Mouse (Mus musculus) neural tube, embryonic 11.5 days (tissue): Measurements from ENCODE around the gene Trip4. TPM values are rescaled to one million over a fixed set of nuclear protein-coding genes. Genes with fewer than 3 reads are reported as not detected.

ENCODE experiments used
- ATAC-seq: fragments of 200-750 bp; cut with Nextera tagmentation; 2 replicates; pipeline ENCODE4 v1.8.0; 2017; ENCODE audit warnings: moderate number of reproducible peaks, mild to moderate bottlenecking, moderate TSS enrichment, moderate library complexity; ENCODE audit not compliant: insufficient read depth, low FRiP score, low TSS enrichment
- DNase-seq: peaks from one replicate; pipeline ENCODE4 v3.0.0-alpha.2; 2015; ENCODE audit warnings: low spot score
- H3K27ac ChIP-seq: fragments of 300-500 bp; sonication (generic); 2 replicates; pipeline ENCODE4 v1.5.1; 2014; ENCODE audit warnings: low read depth, mild to moderate bottlenecking, low read length
- H3K27me3 ChIP-seq: fragments of 300-500 bp; sonication (generic); 2 replicates; pipeline ENCODE4 v1.6.1; 2014; ENCODE audit warnings: mild to moderate bottlenecking, low read length, mixed read lengths; ENCODE audit not compliant: control insufficient read depth, insufficient read depth
- H3K36me3 ChIP-seq: fragments of 300-500 bp; sonication (generic); 2 replicates; pipeline ENCODE4 v1.6.1; 2014; ENCODE audit warnings: mild to moderate bottlenecking, low read length, moderate library complexity, mixed read lengths; ENCODE audit not compliant: control insufficient read depth, insufficient read depth
- H3K4me1 ChIP-seq: fragments of 300-500 bp; sonication (generic); 2 replicates; pipeline ENCODE4 v1.6.1; 2014; ENCODE audit warnings: low read length, mixed read lengths; ENCODE audit not compliant: control insufficient read depth, insufficient read depth
- H3K4me2 ChIP-seq: fragments of 300-500 bp; sonication (generic); 2 replicates; pipeline ENCODE4 v1.6.1; 2014; ENCODE audit warnings: low read depth, mild to moderate bottlenecking, moderate library complexity
- H3K4me3 ChIP-seq: fragments of 300-500 bp; sonication (generic); 2 replicates; pipeline ENCODE4 v1.5.1; 2014; ENCODE audit warnings: low read depth, low read length
- H3K9ac ChIP-seq: fragments of 300-500 bp; sonication (generic); 2 replicates; pipeline ENCODE4 v1.6.1; 2014; ENCODE audit warnings: mild to moderate bottlenecking, low read length
- H3K9me3 ChIP-seq: fragments of 300-500 bp; sonication (generic); 2 replicates; pipeline ENCODE4 v1.6.1; 2016; ENCODE audit warnings: low read length; ENCODE audit not compliant: control insufficient read depth
- WGBS: fragments of 180-500 bp; shearing (Covaris S2); extraction: QIAGEN DNeasy Blood & Tissue Kit; methylation state at CpG from one replicate; pipeline ENCODE4 v1.1.7; 2014; 5-methylcytosine and 5-hydroxymethylcytosine counted together
- polyA plus RNA-seq: library from polyadenylated mRNA; unstranded; fragments of >200 nt; fragmentation: Nextera tagmentation; extraction: Ambion mirVana; gene quantifications from 2 replicates; pipeline ENCODE4 v1.2.1, GENCODE M21; 2014

Trip4 gene
- polyA plus RNA-seq, 1 experiment from 2014 or later = 36.2 TPM

DNA sequence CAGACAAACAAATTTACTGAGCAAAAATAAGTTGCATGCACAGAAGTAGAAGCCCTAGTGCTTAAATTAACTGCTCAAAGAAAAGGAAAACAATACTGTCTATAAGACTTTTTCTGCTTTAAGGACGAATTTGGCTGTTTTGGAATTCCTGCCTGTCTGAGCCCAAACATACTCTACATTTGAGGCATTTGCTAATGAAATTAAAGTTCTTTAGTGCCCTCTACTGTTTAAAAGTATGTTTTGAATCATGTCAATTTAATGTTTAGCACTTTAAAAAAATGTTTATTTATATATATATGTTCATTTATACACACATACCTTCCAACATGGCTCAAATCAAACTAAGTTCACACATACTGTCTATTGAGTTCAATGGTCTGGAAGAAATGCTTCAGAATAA, 58.4 kb downstream of the Trip4 start:
- Histone ChIP-seq H3K9me3 (no peaks in the 10 kb centered on the region), H3K36me3 (no peaks in the 10 kb centered on the region), H3K4me3 (no peak overlapping the region), H3K4me1 (peaks cover 13% of the 10 kb centered on the region), H3K9ac (no peak overlapping the region), H3K27me3 (no peaks in the 10 kb centered on the region), H3K4me2 (no peak overlapping the region), H3K27ac (no peak overlapping the region)
- no peak for DNase-seq
- WGBS = 26% methylated on average over 1 of the region's 1 CpGs
- no peak for ATAC-seq

DNA sequence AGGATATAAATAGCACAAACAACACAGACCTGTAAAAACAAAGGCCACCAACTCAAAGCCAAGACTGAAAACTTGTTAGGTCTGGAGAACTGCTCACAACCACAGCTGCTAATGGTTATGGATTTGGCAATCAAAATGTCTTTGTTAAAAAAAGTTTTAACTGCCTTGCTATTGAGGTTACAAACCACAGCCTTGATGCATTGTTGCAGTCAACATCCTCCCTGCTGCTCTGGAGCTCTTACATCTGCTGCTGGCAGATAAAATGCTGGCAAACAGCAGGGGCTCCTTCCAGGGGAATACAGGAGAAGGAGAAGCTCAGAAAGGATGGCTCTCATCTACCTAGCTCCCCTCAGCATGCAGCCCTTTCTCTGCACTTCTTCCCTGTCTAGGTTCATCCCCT, 60.4 kb downstream of the Trip4 start:
- H3K9me3 ChIP-seq = no peaks in the 10 kb centered on the region
- no peak overlapping the region for H3K4me2 ChIP-seq
- H3K9ac ChIP-seq = no peak overlapping the region
- H3K4me1 ChIP-seq = peaks cover 23% of the 10 kb centered on the region
- no peak overlapping the region for H3K4me3 ChIP-seq
- H3K27ac ChIP-seq = no peak overlapping the region
- no peaks in the 10 kb centered on the region for H3K36me3 ChIP-seq
- DNase-seq (peak; percentile 19), ATAC-seq (no peak)
- no peaks in the 10 kb centered on the region for H3K27me3 ChIP-seq

DNA sequence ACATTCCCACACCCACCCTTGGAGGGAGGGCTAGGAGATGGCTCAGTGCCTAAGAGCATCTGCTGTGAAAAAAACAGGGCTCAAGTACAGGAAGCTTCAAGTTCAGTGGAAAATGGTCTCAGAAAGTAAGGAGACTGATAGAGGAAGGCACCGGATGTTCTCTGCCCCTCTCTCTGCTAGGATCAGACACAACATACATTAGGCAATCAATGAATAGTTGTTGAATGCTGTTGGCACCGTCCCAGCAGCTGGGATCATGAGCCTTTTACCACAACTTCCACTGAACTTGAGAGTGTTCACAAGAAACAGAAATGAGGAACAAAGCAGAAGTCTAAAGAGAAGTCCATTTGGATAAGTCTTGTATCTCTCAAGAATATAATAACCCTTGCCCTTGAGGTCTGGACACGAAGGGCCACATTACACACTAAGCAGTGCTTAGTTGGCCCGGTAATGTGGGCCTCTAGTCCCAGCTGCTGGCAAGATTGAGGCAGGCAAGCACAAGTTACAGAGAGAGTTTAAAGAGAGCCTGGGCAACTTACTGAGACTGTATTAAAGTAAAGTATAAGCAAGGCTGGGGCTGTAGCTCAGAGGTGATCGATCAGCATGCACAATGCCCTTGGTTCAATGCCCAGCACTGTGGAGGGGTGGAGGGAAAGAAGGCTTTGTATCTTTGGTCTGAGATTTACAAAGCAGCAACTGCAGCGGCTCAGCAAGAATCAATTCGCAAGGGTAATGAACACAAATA, 64.0 kb downstream of the Trip4 start:
- 60% methylated on average over 7 of the region's 7 CpGs for WGBS
- DNase-seq (peak; percentile 16), ATAC-seq (no peak)
- Histone ChIP-seq H3K27me3 (no peaks in the 10 kb centered on the region), H3K4me1 (peaks cover 23% of the 10 kb centered on the region), H3K4me3 (no peak overlapping the region), H3K9ac (no peak overlapping the region), H3K36me3 (no peaks in the 10 kb centered on the region), H3K27ac (peak overlapping the region; percentile 62; the same call in 1 of the 2 replicates), H3K4me2 (no peak overlapping the region), H3K9me3 (no peaks in the 10 kb centered on the region)

DNA sequence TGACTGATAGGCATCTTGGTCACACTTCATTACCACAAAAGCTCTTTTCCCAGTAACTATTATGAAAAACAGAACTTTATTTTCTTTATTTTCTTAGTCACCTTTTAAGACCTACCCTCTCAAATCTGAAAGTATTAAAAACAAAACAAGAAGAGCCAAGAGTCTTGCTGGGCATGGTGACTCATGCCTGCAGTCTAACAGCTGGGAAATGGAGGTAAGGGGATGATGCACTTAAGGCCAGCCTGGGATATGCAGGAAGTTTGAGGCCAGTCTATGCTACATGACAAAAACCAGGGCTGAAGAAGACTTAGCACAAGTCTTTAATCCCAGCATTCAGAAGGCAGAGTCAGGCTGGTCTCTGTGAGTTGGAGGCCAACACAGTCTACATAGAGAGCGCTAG, 68.8 kb downstream of the Trip4 start:
- ATAC-seq (no peak), DNase-seq (no peak)
- H3K27ac ChIP-seq = no peak overlapping the region
- no peak overlapping the region for H3K9ac ChIP-seq
- 97% methylated on average over 1 of the region's 1 CpGs for WGBS
- H3K4me1 ChIP-seq = peaks cover 7% of the 10 kb centered on the region
- H3K4me3 ChIP-seq = no peak overlapping the region
- H3K9me3 ChIP-seq = no peaks in the 10 kb centered on the region
- H3K4me2 ChIP-seq = no peak overlapping the region
- H3K27me3 ChIP-seq = no peaks in the 10 kb centered on the region
- H3K36me3 ChIP-seq = peaks cover 2% of the 10 kb centered on the region; the same call in 1 of the 2 replicates

DNA sequence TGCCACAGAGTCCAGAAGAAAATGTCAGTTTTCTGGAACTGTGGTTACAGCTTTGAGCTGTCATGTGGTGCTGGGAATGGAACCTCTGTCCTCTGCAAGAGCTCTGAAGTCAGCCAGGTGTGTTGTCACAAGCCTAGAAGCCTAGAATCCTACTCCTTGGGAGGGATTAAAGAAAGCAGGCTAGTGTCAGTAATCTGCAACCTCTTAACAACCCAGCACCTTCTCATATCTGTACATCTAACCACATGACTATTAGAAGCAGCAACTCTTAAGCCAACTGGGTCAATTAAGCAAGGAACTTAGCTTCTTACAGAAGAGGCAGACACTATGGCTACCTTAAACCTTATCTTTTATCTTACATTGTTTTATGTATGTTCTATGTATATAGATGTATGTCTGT, 71.7 kb downstream of the Trip4 start:
- no peak overlapping the region for H3K4me3 ChIP-seq
- H3K9me3 ChIP-seq = no peaks in the 10 kb centered on the region
- no peak for ATAC-seq
- peaks cover 2% of the 10 kb centered on the region; the same call in 1 of the 2 replicates for H3K36me3 ChIP-seq
- no peak overlapping the region for H3K4me2 ChIP-seq
- no peaks in the 10 kb centered on the region for H3K27me3 ChIP-seq
- no peak overlapping the region for H3K9ac ChIP-seq
- peaks cover 6% of the 10 kb centered on the region for H3K4me1 ChIP-seq
- DNase-seq = no peak
- no peak overlapping the region for H3K27ac ChIP-seq

DNA sequence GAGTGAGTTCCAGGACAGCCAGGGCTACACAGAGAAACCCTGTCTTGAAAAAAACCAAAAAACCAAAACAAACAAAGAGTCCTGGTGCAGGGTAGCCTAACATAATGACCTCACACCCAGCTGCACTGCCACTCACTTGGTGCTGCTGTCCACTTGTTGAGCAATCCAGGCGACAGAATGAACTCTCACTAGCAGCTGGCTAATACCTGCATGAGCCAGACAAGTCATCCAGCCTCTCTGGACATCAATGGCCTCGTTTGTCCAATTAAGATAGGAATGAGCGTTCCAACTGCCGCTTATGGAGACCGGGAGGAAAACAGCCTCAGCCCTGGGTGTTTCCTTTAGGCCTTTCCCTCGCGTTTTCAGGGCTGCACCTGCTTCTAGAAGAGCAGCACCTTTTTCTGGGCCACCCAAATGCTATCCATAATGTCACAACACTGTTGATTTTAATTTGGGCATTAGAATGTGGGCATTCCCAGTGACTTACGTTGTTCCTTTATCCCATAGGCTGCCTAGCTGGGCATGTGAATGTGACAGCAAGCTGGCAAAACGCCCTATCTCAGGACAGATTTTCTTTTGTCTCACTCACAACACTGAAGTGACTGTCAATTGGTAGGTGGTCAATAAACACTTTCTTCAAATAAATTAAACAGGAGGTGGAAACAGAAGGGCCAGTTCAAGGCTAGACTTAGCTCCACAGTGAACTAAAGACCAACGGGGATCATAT, 73.8 kb downstream of the Trip4 start:
- ATAC-seq (no peak), DNase-seq (no peak)
- WGBS = 70% methylated on average over 10 of the region's 10 CpGs

DNA sequence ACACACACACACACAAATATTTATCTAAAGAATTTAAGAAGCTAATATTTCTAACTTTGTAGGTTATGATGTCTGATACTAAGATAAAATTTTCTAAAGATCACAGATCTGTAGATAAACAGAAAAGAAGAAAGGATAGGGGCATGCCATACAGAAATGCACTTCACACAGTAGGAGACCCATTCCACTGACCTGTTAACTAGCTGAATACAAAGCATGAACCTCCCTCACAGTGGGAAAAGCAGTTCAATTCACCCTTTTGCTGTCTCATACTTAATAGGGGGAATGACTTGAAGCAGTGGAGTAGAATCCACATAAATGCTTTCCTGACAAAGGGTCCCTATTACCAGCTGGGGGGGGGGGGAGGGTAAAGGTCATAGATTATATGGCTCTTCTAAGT, 75.0 kb downstream of the Trip4 start:
- Histone ChIP-seq H3K4me3 (no peak overlapping the region), H3K9me3 (no peaks in the 10 kb centered on the region), H3K27ac (peak overlapping the region; percentile 67), H3K9ac (no peak overlapping the region), H3K4me2 (no peak overlapping the region), H3K36me3 (peaks cover 2% of the 10 kb centered on the region; the same call in 1 of the 2 replicates), H3K4me1 (peaks cover 9% of the 10 kb centered on the region), H3K27me3 (no peaks in the 10 kb centered on the region)
- peak; percentile 75; the same call in 1 of the 2 replicates for ATAC-seq
- peak; percentile 30 for DNase-seq

More for the DNA sequence above, 73.8 kb downstream of the Trip4 start:
- H3K27me3 ChIP-seq = no peaks in the 10 kb centered on the region
- no peak overlapping the region for H3K4me2 ChIP-seq
- peaks cover 6% of the 10 kb centered on the region for H3K4me1 ChIP-seq
- peaks cover 2% of the 10 kb centered on the region; the same call in 1 of the 2 replicates for H3K36me3 ChIP-seq
- H3K4me3 ChIP-seq = no peak overlapping the region
- no peak overlapping the region for H3K9ac ChIP-seq
- no peaks in the 10 kb centered on the region for H3K9me3 ChIP-seq
- H3K27ac ChIP-seq = peak overlapping the region; percentile 67; the same call in 1 of the 2 replicates

DNA sequence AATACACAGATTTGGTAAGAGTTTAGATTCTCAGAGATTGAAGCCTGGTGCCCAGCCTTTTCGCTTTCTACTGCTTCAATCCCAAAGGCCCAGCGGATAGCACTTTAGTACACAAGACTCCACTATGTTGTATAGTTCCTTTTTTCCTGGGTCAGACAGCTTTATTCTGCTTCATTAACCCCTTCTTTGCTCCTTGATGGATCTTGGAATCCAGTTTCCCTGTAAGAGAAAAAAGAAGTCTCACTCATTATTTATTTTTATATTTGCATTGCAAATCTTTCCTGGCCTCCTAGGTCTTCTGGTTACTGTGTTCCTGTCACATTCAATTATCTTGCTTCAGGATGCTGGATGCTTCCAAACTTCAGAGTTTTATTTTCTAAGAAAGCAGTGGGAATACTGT, 75.4 kb downstream of the Trip4 start:
- 42% methylated on average over 2 of the region's 2 CpGs for WGBS
- Histone ChIP-seq H3K27me3 (no peaks in the 10 kb centered on the region), H3K9me3 (no peaks in the 10 kb centered on the region), H3K4me1 (peaks cover 11% of the 10 kb centered on the region), H3K36me3 (peaks cover 1% of the 10 kb centered on the region; the same call in 1 of the 2 replicates), H3K27ac (no peak overlapping the region), H3K9ac (no peak overlapping the region), H3K4me2 (no peak overlapping the region), H3K4me3 (no peak overlapping the region)
- DNase-seq (no peak), ATAC-seq (0 out of 2 replicates have a peak, but pooled peaks have one; percentile 48)

DNA sequence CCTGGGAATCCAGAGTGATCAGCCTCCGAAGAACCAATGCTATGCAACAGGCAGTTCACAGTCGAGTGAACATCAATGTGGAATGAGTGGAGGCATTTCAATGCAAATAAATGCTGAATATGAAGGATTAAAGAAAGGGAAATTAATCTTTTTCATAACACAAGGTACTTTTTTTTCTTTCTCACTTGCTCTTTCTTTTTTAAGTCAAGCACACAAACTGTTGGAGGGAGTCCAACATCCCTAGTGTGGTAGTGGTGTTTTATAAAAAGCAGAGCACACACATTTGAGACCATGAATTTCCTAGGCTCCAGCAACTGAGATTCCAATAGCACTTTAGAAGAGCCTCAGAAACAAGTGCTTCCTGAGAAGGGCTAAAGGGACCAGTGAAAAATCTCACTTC, 76.6 kb downstream of the Trip4 start:
- no peak overlapping the region for H3K4me2 ChIP-seq
- no peaks in the 10 kb centered on the region for H3K27me3 ChIP-seq
- H3K9me3 ChIP-seq = no peaks in the 10 kb centered on the region
- no peak overlapping the region for H3K4me3 ChIP-seq
- DNase-seq (no peak), ATAC-seq (no peak)
- H3K27ac ChIP-seq = peak overlapping the region; percentile 67
- H3K9ac ChIP-seq = no peak overlapping the region
- H3K4me1 ChIP-seq = peaks cover 11% of the 10 kb centered on the region
- no peaks in the 10 kb centered on the region for H3K36me3 ChIP-seq
- WGBS = 62% methylated on average over 2 of the region's 2 CpGs
